Mouse (Mus musculus) embryo, embryonic 10 days (tissue): ENCODE measurements around the gene Sun3.

Experiments used
- DNase-seq: peaks from one replicate; pipeline ENCODE4 v3.0.0-alpha.2; 2015; ENCODE audit warnings: low spot score

The Sun3 gene

GRCm38 (mm10) chr11:8983237-8983861, 65.4 kb downstream of the Sun3 start:
- DNase-seq, result peak; percentile 88

- DNase-seq, result no peak
These were observed 70.6 kb downstream of the Sun3 start for GRCm38 (mm10) chr11:8978154-8978553.

- DNase-seq, result no peak
These were observed 75.6 kb downstream of the Sun3 start, which contains the start of gene Pkd1l1 for GRCm38 (mm10) chr11:8973166-8973565. TSS of gene Pkd1l1 (minus strand) at chr11:8973266.

- DNase-seq, result no peak
These were observed 76.7 kb downstream of the Sun3 start for GRCm38 (mm10) chr11:8972093-8972492.

GRCm38 (mm10) chr11:8970509-8970908, 78.3 kb downstream of the Sun3 start:
- DNase-seq, result peak; percentile 43

- no peak for DNase-seq
These were observed 80.7 kb downstream of the Sun3 start for GRCm38 (mm10) chr11:8968094-8968493.
